Mouse (Mus musculus) heart, embryonic 12.5 days (tissue): ENCODE measurements around the gene Lrrtm4. TPM values are rescaled to one million over a fixed set of nuclear protein-coding genes. Genes with fewer than 3 reads are reported as not detected.

Experiments
- ATAC-seq: fragments of 200-750 bp; cut with Nextera tagmentation; 2 replicates; pipeline ENCODE4 v1.8.0; 2017; ENCODE audit warnings: moderate TSS enrichment, moderate library complexity; ENCODE audit not compliant: insufficient number of reproducible peaks, low FRiP score
- H3K27ac ChIP-seq: fragments of 300-500 bp; sonication (generic); 2 replicates; pipeline ENCODE4 v1.5.1; 2016; ENCODE audit warnings: mild to moderate bottlenecking, moderate library complexity; ENCODE audit not compliant: poor library complexity, severe bottlenecking
- H3K27me3 ChIP-seq: fragments of 300-500 bp; sonication (generic); replicated peaks from 2 replicates; pipeline ENCODE4 v1.6.1; 2016; ENCODE audit warnings: mild to moderate bottlenecking, moderate library complexity
- H3K36me3 ChIP-seq: fragments of 300-500 bp; sonication (generic); 2 replicates; pipeline ENCODE4 v1.6.1; 2016; ENCODE audit warnings: mild to moderate bottlenecking, moderate library complexity
- H3K4me1 ChIP-seq: fragments of 300-500 bp; sonication (generic); replicated peaks from 2 replicates; pipeline ENCODE4 v1.6.1; 2016; ENCODE audit warnings: mild to moderate bottlenecking
- H3K4me2 ChIP-seq: fragments of 300-500 bp; sonication (generic); 2 replicates; pipeline ENCODE4 v1.6.1; 2016; ENCODE audit warnings: mild to moderate bottlenecking, moderate library complexity
- H3K4me3 ChIP-seq: fragments of 300-500 bp; sonication (generic); 2 replicates; pipeline ENCODE4 v1.5.1; 2016; ENCODE audit warnings: mild to moderate bottlenecking
- H3K9ac ChIP-seq: fragments of 300-500 bp; sonication (generic); 2 replicates; pipeline ENCODE4 v1.6.1; 2016; ENCODE audit warnings: mild to moderate bottlenecking, moderate library complexity
- H3K9me3 ChIP-seq: fragments of 300-500 bp; sonication (generic); replicated peaks from 2 replicates; pipeline ENCODE4 v1.6.1; 2016; ENCODE audit warnings: mild to moderate bottlenecking, moderate library complexity
- WGBS: fragments of 180-500 bp; shearing (Covaris S2); methylation state at CpG from one replicate; pipeline ENCODE4 v1.1.7; 2016; 5-methylcytosine and 5-hydroxymethylcytosine counted together
- polyA plus RNA-seq: library from polyadenylated mRNA; unstranded; fragments of >200 nt; fragmentation: Nextera tagmentation; extraction: Ambion mirVana; gene quantifications from 2 replicates; pipeline ENCODE4 v1.2.1, GENCODE M21; 2016

Lrrtm4 gene
- polyA plus RNA-seq, 1 experiment from 2014 or later = 1.4 TPM

GRCm38 (mm10) chr6:80328391-80328790 lies 309.7 kb downstream of the Lrrtm4 start:
- Histone ChIP-seq H3K27me3 (no peaks in the 10 kb centered on the region), H3K4me2 (no peak overlapping the region), H3K4me1 (no peaks in the 10 kb centered on the region), H3K36me3 (no peaks in the 10 kb centered on the region), H3K9ac (no peak overlapping the region), H3K27ac (no peak overlapping the region), H3K4me3 (no peak overlapping the region), H3K9me3 (no peaks in the 10 kb centered on the region)
- 79% methylated on average over 3 of the region's 3 CpGs for WGBS
- ATAC-seq = no peak

GRCm38 (mm10) chr6:80331751-80332150 lies 313.1 kb downstream of the Lrrtm4 start:
- H3K4me1 ChIP-seq = no peaks in the 10 kb centered on the region
- no peak overlapping the region for H3K27ac ChIP-seq
- 77% methylated on average over 3 of the region's 3 CpGs for WGBS
- H3K4me2 ChIP-seq = no peak overlapping the region
- H3K4me3 ChIP-seq = no peak overlapping the region
- H3K27me3 ChIP-seq = no peaks in the 10 kb centered on the region
- no peak for ATAC-seq
- H3K9ac ChIP-seq = no peak overlapping the region
- H3K9me3 ChIP-seq = no peaks in the 10 kb centered on the region
- no peaks in the 10 kb centered on the region for H3K36me3 ChIP-seq

GRCm38 (mm10) chr6:80352307-80352706 lies 333.6 kb downstream of the Lrrtm4 start:
- Histone ChIP-seq H3K9ac (no peak overlapping the region), H3K4me3 (no peak overlapping the region), H3K4me2 (no peak overlapping the region), H3K4me1 (no peaks in the 10 kb centered on the region; the same call in 1 of the 2 replicates), H3K9me3 (no peaks in the 10 kb centered on the region), H3K27me3 (no peaks in the 10 kb centered on the region), H3K36me3 (no peaks in the 10 kb centered on the region), H3K27ac (no peak overlapping the region)
- ATAC-seq = no peak
- whole genome bisulfite sequencing = 83% methylated on average over 1 of the region's 1 CpGs

GRCm38 (mm10) chr6:80357092-80357491 lies 338.4 kb downstream of the Lrrtm4 start:
- no peak overlapping the region for H3K27ac ChIP-seq
- no peak overlapping the region for H3K4me2 ChIP-seq
- no peaks in the 10 kb centered on the region for H3K9me3 ChIP-seq
- ATAC-seq = no peak
- H3K36me3 ChIP-seq = no peaks in the 10 kb centered on the region
- whole genome bisulfite sequencing = 14% methylated on average over 1 of the region's 1 CpGs
- no peaks in the 10 kb centered on the region for H3K27me3 ChIP-seq
- no peaks in the 10 kb centered on the region; the same call in 1 of the 2 replicates for H3K4me1 ChIP-seq
- no peak overlapping the region for H3K4me3 ChIP-seq
- H3K9ac ChIP-seq = no peak overlapping the region

- Histone ChIP-seq H3K27ac (no peak overlapping the region), H3K9me3 (no peaks in the 10 kb centered on the region), H3K4me1 (no peaks in the 10 kb centered on the region), H3K4me3 (no peak overlapping the region), H3K4me2 (no peak overlapping the region), H3K36me3 (no peaks in the 10 kb centered on the region), H3K9ac (no peak overlapping the region), H3K27me3 (no peaks in the 10 kb centered on the region)
- no peak for ATAC-seq
Measured at GRCm38 (mm10) chr6:80363593-80363992, 344.9 kb downstream of the Lrrtm4 start.

- H3K27ac ChIP-seq = no peak overlapping the region
- 72% methylated on average over 4 of the region's 4 CpGs for WGBS
- H3K4me3 ChIP-seq = no peak overlapping the region
- no peaks in the 10 kb centered on the region for H3K9me3 ChIP-seq
- no peaks in the 10 kb centered on the region for H3K4me1 ChIP-seq
- no peak overlapping the region for H3K9ac ChIP-seq
- no peak overlapping the region for H3K4me2 ChIP-seq
- H3K36me3 ChIP-seq = no peaks in the 10 kb centered on the region
- no peak for ATAC-seq
- no peaks in the 10 kb centered on the region for H3K27me3 ChIP-seq
Measured at GRCm38 (mm10) chr6:80366532-80366931, 347.9 kb downstream of the Lrrtm4 start.

- no peak for ATAC-seq
- 68% methylated on average over 4 of the region's 4 CpGs for WGBS
- Histone ChIP-seq H3K4me2 (no peak overlapping the region), H3K27ac (no peak overlapping the region), H3K4me3 (no peak overlapping the region), H3K9me3 (no peaks in the 10 kb centered on the region), H3K36me3 (no peaks in the 10 kb centered on the region), H3K4me1 (no peaks in the 10 kb centered on the region), H3K9ac (no peak overlapping the region), H3K27me3 (no peaks in the 10 kb centered on the region)
Measured at GRCm38 (mm10) chr6:80389571-80389970, 370.9 kb downstream of the Lrrtm4 start.

- H3K27ac ChIP-seq = no peak overlapping the region
- H3K4me3 ChIP-seq = no peak overlapping the region
- no peak overlapping the region for H3K4me2 ChIP-seq
- no peaks in the 10 kb centered on the region for H3K4me1 ChIP-seq
- no peaks in the 10 kb centered on the region for H3K36me3 ChIP-seq
- H3K9me3 ChIP-seq = no peaks in the 10 kb centered on the region
- WGBS = 62% methylated on average over 1 of the region's 1 CpGs
- ATAC-seq = no peak
- H3K9ac ChIP-seq = no peak overlapping the region
- H3K27me3 ChIP-seq = no peaks in the 10 kb centered on the region
Measured at GRCm38 (mm10) chr6:80406757-80407156, 388.1 kb downstream of the Lrrtm4 start.

- no peak overlapping the region for H3K9ac ChIP-seq
- H3K27me3 ChIP-seq = no peaks in the 10 kb centered on the region
- H3K4me1 ChIP-seq = no peaks in the 10 kb centered on the region
- H3K4me3 ChIP-seq = no peak overlapping the region
- H3K9me3 ChIP-seq = no peaks in the 10 kb centered on the region
- no peak overlapping the region for H3K4me2 ChIP-seq
- no peak for ATAC-seq
- no peak overlapping the region for H3K27ac ChIP-seq
- H3K36me3 ChIP-seq = no peaks in the 10 kb centered on the region
Measured at GRCm38 (mm10) chr6:80440135-80440534, 421.5 kb downstream of the Lrrtm4 start.

- no peaks in the 10 kb centered on the region for H3K4me1 ChIP-seq
- H3K9me3 ChIP-seq = no peaks in the 10 kb centered on the region
- H3K4me3 ChIP-seq = no peak overlapping the region
- no peak overlapping the region for H3K9ac ChIP-seq
- no peak for ATAC-seq
- 71% methylated on average over 4 of the region's 4 CpGs for WGBS
- H3K27ac ChIP-seq = no peak overlapping the region
- H3K4me2 ChIP-seq = no peak overlapping the region
- no peaks in the 10 kb centered on the region for H3K36me3 ChIP-seq
- H3K27me3 ChIP-seq = no peaks in the 10 kb centered on the region
Measured at GRCm38 (mm10) chr6:80470546-80470945, 451.9 kb downstream of the Lrrtm4 start.

GRCm38 (mm10) chr6:80476153-80476552 lies 457.5 kb downstream of the Lrrtm4 start:
- H3K27ac ChIP-seq = no peak overlapping the region

GRCm38 (mm10) chr6:80545017-80545416 lies 526.3 kb downstream of the Lrrtm4 start:
- 32% methylated on average over 1 of the region's 1 CpGs for WGBS
- no peaks in the 10 kb centered on the region for H3K9me3 ChIP-seq
- no peak overlapping the region for H3K4me3 ChIP-seq
- H3K4me1 ChIP-seq = no peaks in the 10 kb centered on the region
- H3K4me2 ChIP-seq = no peak overlapping the region
- H3K36me3 ChIP-seq = no peaks in the 10 kb centered on the region
- no peak overlapping the region for H3K27ac ChIP-seq
- no peak overlapping the region for H3K9ac ChIP-seq
- H3K27me3 ChIP-seq = no peaks in the 10 kb centered on the region
- no peak for ATAC-seq

More at GRCm38 (mm10) chr6:80476153-80476552, 457.5 kb downstream of the Lrrtm4 start:
- 77% methylated on average over 3 of the region's 3 CpGs for WGBS
- H3K9ac ChIP-seq = no peak overlapping the region
- H3K4me3 ChIP-seq = no peak overlapping the region
- no peak overlapping the region for H3K4me2 ChIP-seq
- H3K4me1 ChIP-seq = no peaks in the 10 kb centered on the region
- ATAC-seq = no peak
- no peaks in the 10 kb centered on the region for H3K9me3 ChIP-seq
- no peaks in the 10 kb centered on the region for H3K27me3 ChIP-seq
- H3K36me3 ChIP-seq = no peaks in the 10 kb centered on the region
